Mouse (Mus musculus) myocyte (in vitro differentiated cells): ENCODE data around the gene Arhgef12. TPM values are rescaled to one million over a fixed set of nuclear protein-coding genes. Genes with fewer than 3 reads are reported as not detected.

Experiments
- H3K27me3 ChIP-seq: one replicate; pipeline ENCODE4 v1.6.1; 2011; ENCODE audit not compliant: control insufficient read depth, insufficient read depth, insufficient read length
- H3K36me3 ChIP-seq: one replicate; pipeline ENCODE4 v1.6.1; 2011; ENCODE audit not compliant: control insufficient read depth, insufficient read depth
- H3K4me2 ChIP-seq: one replicate; pipeline ENCODE4 v1.6.1; 2011; ENCODE audit warnings: low read depth, control low read depth
- H3K4me3 ChIP-seq: one replicate; pipeline ENCODE4 v1.5.1; 2011; ENCODE audit warnings: mild to moderate bottlenecking, control low read depth, moderate library complexity
- H3K79me2 ChIP-seq: one replicate; pipeline ENCODE4 v1.6.1; 2011; ENCODE audit not compliant: control insufficient read depth, insufficient read depth
- H3ac ChIP-seq: one replicate; pipeline ENCODE4 v1.6.1; 2011; ENCODE audit not compliant: control insufficient read depth, insufficient read length
- CEBPB ChIP-seq: IDR thresholded peaks from 2 replicates; pipeline ENCODE4 v1.6.1; 2011; ENCODE audit warnings: mild to moderate bottlenecking, moderate library complexity; ENCODE audit not compliant: poor library complexity, insufficient read depth, severe bottlenecking
- E2F4 ChIP-seq: IDR thresholded peaks from one replicate; pipeline ENCODE4 v1.6.1; 2011; ENCODE audit warnings: mild to moderate bottlenecking, control low read depth, moderate library complexity; ENCODE audit not compliant: insufficient read depth
- MAX ChIP-seq: IDR thresholded peaks from one replicate; pipeline ENCODE4 v1.6.1; 2011; ENCODE audit warnings: low read depth, mild to moderate bottlenecking, control low read depth
- MYOD1 ChIP-seq, 3 experiments: IDR thresholded peaks; one replicate each; pipeline ENCODE4 v1.6.1; 2011; ENCODE audit warnings: control low read depth in 2 of 3, low read depth in 2 of 3, mild to moderate bottlenecking in 2 of 3, moderate library complexity in 1 of 3; ENCODE audit not compliant: insufficient read length in 2 of 3, control insufficient read depth in 1 of 3
- MYOG ChIP-seq, 3 experiments: IDR thresholded peaks; one replicate each; pipeline ENCODE4 v1.6.1; 2011; ENCODE audit warnings: control low read depth in 2 of 3, low read depth in 2 of 3, mild to moderate bottlenecking in 2 of 3; ENCODE audit not compliant: insufficient read length in 2 of 3, control insufficient read depth in 1 of 3, insufficient read depth in 1 of 3
- POLR2A ChIP-seq: IDR thresholded peaks from one replicate; pipeline ENCODE4 v1.6.1; 2011; ENCODE audit warnings: low read depth, mild to moderate bottlenecking, control low read depth, moderate library complexity; ENCODE audit not compliant: insufficient read length
- POLR2AphosphoS2 ChIP-seq: IDR thresholded peaks from one replicate; pipeline ENCODE4 v1.6.1; 2011; ENCODE audit warnings: low read depth, control low read depth; ENCODE audit not compliant: insufficient read length
- REST ChIP-seq: IDR thresholded peaks from one replicate; pipeline ENCODE4 v1.6.1; 2011; ENCODE audit warnings: mild to moderate bottlenecking, control low read depth, moderate library complexity; ENCODE audit not compliant: insufficient read depth, insufficient read length
- SRF ChIP-seq: IDR thresholded peaks from one replicate; pipeline ENCODE4 v1.6.1; 2011; ENCODE audit warnings: low read depth; ENCODE audit not compliant: control insufficient read depth, insufficient read length
- TCF12 ChIP-seq: IDR thresholded peaks from one replicate; pipeline ENCODE4 v1.6.1; 2011; ENCODE audit warnings: mild to moderate bottlenecking, control low read depth; ENCODE audit not compliant: poor library complexity, insufficient read depth, severe bottlenecking
- TCF3 ChIP-seq: IDR thresholded peaks from one replicate; pipeline ENCODE4 v1.6.1; 2011; ENCODE audit warnings: low read depth, control low read depth; ENCODE audit not compliant: insufficient read length
- USF1 ChIP-seq: IDR thresholded peaks from one replicate; pipeline ENCODE4 v1.6.1; 2011; ENCODE audit warnings: low read depth, mild to moderate bottlenecking, control low read depth, moderate library complexity
- polyA plus RNA-seq: library from polyadenylated mRNA; unstranded; fragments of >200 nt; fragmentation: generic; extraction: Trizol; gene quantifications from one replicate; pipeline ENCODE4 v1.2.1, GENCODE M21; 2012; ENCODE audit warnings: missing spikeins

Arhgef12 gene
- polyA plus RNA-seq = 12.9 TPM

GRCm38 (mm10) chr9:43107187-43107517 lies at the start of gene Arhgef12:
Gene Arhgef12 (minus strand): TSS chr9:43107239.
- Histone ChIP-seq H3K27me3 (no peaks in the 10 kb centered on the region), H3ac (peak within 1 kb of the TSS; percentile 66), H3K4me3 (peak within 1 kb of the TSS; percentile 91), H3K36me3 (no peaks in the 10 kb centered on the region), H3K4me2 (peak within 1 kb of the TSS; percentile 99), H3K79me2 (peaks cover 32% of the 10 kb centered on the region)
- TF ChIP-seq TCF12 = no peak
- TF ChIP-seq POLR2AphosphoS2 = no peak
- TF ChIP-seq USF1 = no peak
- TF ChIP-seq MAX = no peak
- TF ChIP-seq SRF = no peak
- no peak for TF ChIP-seq POLR2A
- no peak for TF ChIP-seq CEBPB
- TF ChIP-seq TCF3 = no peak
- no peak for TF ChIP-seq REST
- TF ChIP-seq MYOG (IDR thresholded peaks at IDR 0.05; ENCODE audit: control insufficient read depth in 1 of 3, insufficient read depth in 1 of 3, insufficient read length in 2 of 3, low read depth in 2 of 3) = no peak

GRCm38 (mm10) chr9:43155960-43156359 lies 48.9 kb upstream of the Arhgef12 start:
- no peak overlapping the region for H3K4me3 ChIP-seq
- no peaks in the 10 kb centered on the region for H3K36me3 ChIP-seq
- no peak overlapping the region for H3K4me2 ChIP-seq
- H3K27me3 ChIP-seq = peaks cover 63% of the 10 kb centered on the region
- TF ChIP-seq TCF3 (no peak), CEBPB (no peak), E2F4 (no peak), REST (no peak), USF1 (no peak), TCF12 (no peak), MYOD1 (IDR thresholded peaks at IDR 0.05; ENCODE audit: control insufficient read depth in 1 of 3, insufficient read length in 2 of 3, low read depth in 2 of 3) (no peak), MAX (no peak), MYOG (IDR thresholded peaks at IDR 0.05; ENCODE audit: control insufficient read depth in 1 of 3, insufficient read depth in 1 of 3, insufficient read length in 2 of 3, low read depth in 2 of 3) (no peak), SRF (no peak), POLR2AphosphoS2 (no peak), POLR2A (no peak)
- no peak overlapping the region for H3ac ChIP-seq
- H3K79me2 ChIP-seq = no peaks in the 10 kb centered on the region

GRCm38 (mm10) chr9:43151779-43152178 lies 44.7 kb upstream of the Arhgef12 start:
- Histone ChIP-seq H3K4me3 (no peak overlapping the region), H3K27me3 (peaks cover 57% of the 10 kb centered on the region), H3K79me2 (no peaks in the 10 kb centered on the region), H3K36me3 (no peaks in the 10 kb centered on the region), H3K4me2 (no peak overlapping the region), H3ac (no peak overlapping the region)
- TF ChIP-seq POLR2AphosphoS2 = no peak
- no peak for TF ChIP-seq MAX
- no peak for TF ChIP-seq CEBPB

GRCm38 (mm10) chr9:43150957-43151356 lies 43.9 kb upstream of the Arhgef12 start:
- TF ChIP-seq MYOG (IDR thresholded peaks at IDR 0.05; ENCODE audit: control insufficient read depth in 1 of 3, insufficient read depth in 1 of 3, insufficient read length in 2 of 3, low read depth in 2 of 3) (no peak), POLR2A (no peak), USF1 (no peak), REST (no peak), TCF12 (no peak), CEBPB (no peak), TCF3 (no peak), MYOD1 (IDR thresholded peaks at IDR 0.05; ENCODE audit: control insufficient read depth in 1 of 3, insufficient read length in 2 of 3, low read depth in 2 of 3) (no peak), MAX (no peak), SRF (no peak)
- peaks cover 50% of the 10 kb centered on the region for H3K27me3 ChIP-seq
- H3K4me3 ChIP-seq = no peak overlapping the region
- H3ac ChIP-seq = no peak overlapping the region
- no peak overlapping the region for H3K4me2 ChIP-seq
- no peaks in the 10 kb centered on the region for H3K79me2 ChIP-seq
- no peaks in the 10 kb centered on the region for H3K36me3 ChIP-seq

- Histone ChIP-seq H3K4me2 (no peak overlapping the region), H3ac (no peak overlapping the region), H3K36me3 (no peaks in the 10 kb centered on the region), H3K27me3 (peaks cover 41% of the 10 kb centered on the region), H3K4me3 (no peak overlapping the region), H3K79me2 (no peaks in the 10 kb centered on the region)
- TF ChIP-seq E2F4 = no peak
Measured at GRCm38 (mm10) chr9:43150075-43150474, 43.0 kb upstream of the Arhgef12 start.

- Histone ChIP-seq H3ac (no peak overlapping the region), H3K27me3 (peaks cover 37% of the 10 kb centered on the region), H3K79me2 (no peaks in the 10 kb centered on the region), H3K4me2 (no peak overlapping the region), H3K36me3 (no peaks in the 10 kb centered on the region), H3K4me3 (no peak overlapping the region)
- TF ChIP-seq CEBPB (no peak), TCF3 (no peak), MYOG (IDR thresholded peaks at IDR 0.05; ENCODE audit: control insufficient read depth in 1 of 3, insufficient read depth in 1 of 3, insufficient read length in 2 of 3, low read depth in 2 of 3) (no peak), MYOD1 (IDR thresholded peaks at IDR 0.05; ENCODE audit: control insufficient read depth in 1 of 3, insufficient read length in 2 of 3, low read depth in 2 of 3) (peak in 1 of 3 experiments; percentile 10), POLR2A (no peak), USF1 (no peak)
Measured at GRCm38 (mm10) chr9:43149498-43149897, 42.5 kb upstream of the Arhgef12 start.
